Mouse (Mus musculus) hindbrain, embryonic 16.5 days (tissue): ENCODE results near the gene Trim72. TPM values are rescaled to one million over a fixed set of nuclear protein-coding genes. Genes with fewer than 3 reads are reported as not detected.

Source experiments
- ATAC-seq: fragments of 200-750 bp; cut with Nextera tagmentation; 2 replicates; pipeline ENCODE4 v1.8.0; 2017; ENCODE audit warnings: moderate TSS enrichment, moderate library complexity
- H3K27ac ChIP-seq: fragments of 300-500 bp; sonication (generic); 2 replicates; pipeline ENCODE4 v1.5.1; 2014; ENCODE audit warnings: low read depth, mild to moderate bottlenecking, control low read depth, low read length, moderate library complexity
- H3K27me3 ChIP-seq: fragments of 300-500 bp; sonication (generic); replicated peaks from 2 replicates; pipeline ENCODE4 v1.6.1; 2014; ENCODE audit warnings: low read length; ENCODE audit not compliant: control insufficient read depth, insufficient read depth
- H3K36me3 ChIP-seq: fragments of 300-500 bp; sonication (generic); 2 replicates; pipeline ENCODE4 v1.6.1; 2014; ENCODE audit warnings: mild to moderate bottlenecking, low read length, moderate library complexity, mixed read lengths; ENCODE audit not compliant: control insufficient read depth, insufficient read depth
- H3K4me1 ChIP-seq: fragments of 300-500 bp; sonication (generic); 2 replicates; pipeline ENCODE4 v1.6.1; 2014; ENCODE audit warnings: low read depth, low read length; ENCODE audit not compliant: control insufficient read depth, insufficient read depth
- H3K4me2 ChIP-seq: fragments of 300-500 bp; sonication (generic); 2 replicates; pipeline ENCODE4 v1.6.1; 2014; ENCODE audit warnings: mild to moderate bottlenecking, low read length, control low read depth, moderate library complexity
- H3K4me3 ChIP-seq: fragments of 300-500 bp; sonication (generic); 2 replicates; pipeline ENCODE4 v1.5.1; 2014; ENCODE audit warnings: mild to moderate bottlenecking, low read length, control low read depth, moderate library complexity
- H3K9ac ChIP-seq: fragments of 300-500 bp; sonication (generic); 2 replicates; pipeline ENCODE4 v1.6.1; 2014; ENCODE audit warnings: low read depth, mild to moderate bottlenecking, control low read depth, low read length, moderate library complexity
- H3K9me3 ChIP-seq: fragments of 300-500 bp; sonication (generic); 2 replicates; pipeline ENCODE4 v1.6.1; 2014; ENCODE audit warnings: mild to moderate bottlenecking, low read length, moderate library complexity; ENCODE audit not compliant: control insufficient read depth
- WGBS: fragments of 180-500 bp; shearing (Covaris S2); extraction: QIAGEN DNeasy Blood & Tissue Kit; methylation state at CpG from one replicate; pipeline ENCODE4 v1.1.7; 2014; 5-methylcytosine and 5-hydroxymethylcytosine counted together
- polyA plus RNA-seq: library from polyadenylated mRNA; unstranded; fragments of >200 nt; fragmentation: Nextera tagmentation; extraction: Ambion mirVana; gene quantifications from 2 replicates; pipeline ENCODE4 v1.2.1, GENCODE M21; 2015

The Trim72 gene
- polyA plus RNA-seq, 1 experiment from 2014 or later: not detected

DNA sequence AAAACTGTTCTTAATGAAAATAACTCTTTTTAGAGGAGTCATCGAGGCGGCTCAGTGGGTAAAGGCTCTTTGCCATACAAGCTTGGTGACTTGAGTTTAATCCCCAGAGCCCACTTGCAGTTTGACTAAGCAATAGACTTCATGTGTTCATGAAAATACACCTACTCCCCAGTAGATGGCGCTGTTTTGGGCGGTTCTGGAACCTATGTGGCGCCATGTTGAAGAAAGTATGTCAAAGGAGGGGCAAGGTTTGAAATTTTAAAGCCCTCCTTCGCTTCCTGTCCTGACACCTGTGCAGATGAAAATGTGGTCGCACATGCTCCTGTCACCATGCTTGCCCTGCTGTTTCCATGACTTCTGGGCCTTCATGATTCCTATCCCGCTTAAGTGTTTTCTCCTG, 19.2 kb downstream of the Trim72 start:
- H3K4me1 ChIP-seq: no peaks in the 10 kb centered on the region
- WGBS: 62% methylated on average over 8 of the region's 8 CpGs
- no peaks in the 10 kb centered on the region for H3K27me3 ChIP-seq
- H3K4me3 ChIP-seq: no peak overlapping the region
- no peak overlapping the region for H3K9ac ChIP-seq
- H3K27ac ChIP-seq: no peak overlapping the region
- H3K9me3 ChIP-seq: no peaks in the 10 kb centered on the region
- no peaks in the 10 kb centered on the region for H3K36me3 ChIP-seq
- ATAC-seq: no peak
- H3K4me2 ChIP-seq: no peak overlapping the region

DNA sequence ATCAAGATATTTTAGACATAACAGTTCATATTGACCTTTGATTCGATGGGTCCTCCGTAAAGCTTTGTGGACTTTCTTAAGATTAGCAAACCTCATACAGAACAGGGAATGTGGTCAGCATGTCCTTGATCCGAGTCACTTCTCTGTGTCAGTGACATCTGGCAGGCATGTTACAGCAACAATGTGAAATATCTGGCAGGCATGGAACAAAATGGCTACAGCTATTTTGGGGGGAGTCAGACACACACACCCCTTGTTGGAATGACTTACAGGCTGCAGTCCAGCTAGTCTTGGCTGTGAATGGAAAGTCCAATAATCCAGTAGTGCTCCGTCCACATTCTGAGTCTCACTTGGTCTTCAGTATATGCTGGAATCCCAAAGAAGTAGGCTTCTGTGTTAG, 19.8 kb downstream of the Trim72 start:
- no peaks in the 10 kb centered on the region for H3K4me1 ChIP-seq
- no peak overlapping the region for H3K4me2 ChIP-seq
- no peak overlapping the region for H3K27ac ChIP-seq
- H3K36me3 ChIP-seq: no peaks in the 10 kb centered on the region
- no peak overlapping the region for H3K4me3 ChIP-seq
- H3K9ac ChIP-seq: no peak overlapping the region
- 95% methylated on average over 4 of the region's 4 CpGs for WGBS
- H3K27me3 ChIP-seq: no peaks in the 10 kb centered on the region
- no peak for ATAC-seq
- H3K9me3 ChIP-seq: no peaks in the 10 kb centered on the region

DNA sequence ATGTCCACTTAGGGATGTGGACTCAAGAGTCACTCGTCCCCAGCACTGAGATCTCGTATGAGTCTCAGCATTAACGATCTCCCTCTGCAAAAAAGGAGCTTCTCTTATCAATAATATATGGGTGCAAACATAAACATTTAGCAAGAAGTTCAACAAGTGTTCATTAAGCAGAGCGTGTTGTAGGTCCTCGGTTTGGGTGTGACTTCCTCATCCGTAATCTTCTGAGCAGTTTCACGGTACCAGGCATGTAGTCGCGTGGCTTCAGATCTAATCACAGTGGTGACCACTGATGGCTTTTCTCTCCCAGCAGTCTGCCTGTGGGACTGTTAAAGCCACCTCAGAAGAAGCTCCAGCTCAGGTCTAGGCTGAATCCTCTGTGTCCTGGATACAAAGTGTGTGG, 20.6 kb downstream of the Trim72 start:
- WGBS: 98% methylated on average over 9 of the region's 9 CpGs
- H3K9ac ChIP-seq: no peak overlapping the region
- ATAC-seq: no peak

DNA sequence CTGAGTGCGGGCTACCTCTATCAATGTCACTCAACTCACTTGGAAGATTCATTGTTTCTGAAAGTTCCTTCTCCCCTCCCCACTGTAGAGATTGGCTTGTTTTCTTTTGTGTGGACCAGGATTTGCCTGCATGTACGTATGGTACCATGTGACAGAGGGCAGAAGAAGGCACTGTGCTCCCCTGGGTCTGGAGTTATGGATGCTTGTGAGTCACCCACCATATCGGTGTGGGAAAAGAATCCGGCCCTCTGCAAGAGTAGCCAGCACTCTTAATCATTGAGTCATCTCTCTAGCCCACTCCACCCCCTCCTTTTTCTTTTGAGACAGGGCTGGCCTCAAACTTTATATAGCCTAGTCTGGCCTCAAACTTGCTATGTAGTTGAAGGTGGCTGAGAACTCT, 21.2 kb downstream of the Trim72 start:
- no peaks in the 10 kb centered on the region for H3K36me3 ChIP-seq
- no peaks in the 10 kb centered on the region for H3K9me3 ChIP-seq
- H3K4me3 ChIP-seq: no peak overlapping the region
- H3K27me3 ChIP-seq: no peaks in the 10 kb centered on the region
- no peak overlapping the region for H3K4me2 ChIP-seq
- ATAC-seq: no peak
- H3K27ac ChIP-seq: no peak overlapping the region
- H3K4me1 ChIP-seq: no peaks in the 10 kb centered on the region
- WGBS: 87% methylated on average over 4 of the region's 4 CpGs
- no peak overlapping the region for H3K9ac ChIP-seq

More for the DNA sequence above, 20.6 kb downstream of the Trim72 start:
- Histone ChIP-seq H3K27me3 (no peaks in the 10 kb centered on the region), H3K4me3 (no peak overlapping the region), H3K9me3 (no peaks in the 10 kb centered on the region), H3K36me3 (no peaks in the 10 kb centered on the region), H3K4me1 (no peaks in the 10 kb centered on the region), H3K27ac (no peak overlapping the region), H3K4me2 (no peak overlapping the region)

DNA sequence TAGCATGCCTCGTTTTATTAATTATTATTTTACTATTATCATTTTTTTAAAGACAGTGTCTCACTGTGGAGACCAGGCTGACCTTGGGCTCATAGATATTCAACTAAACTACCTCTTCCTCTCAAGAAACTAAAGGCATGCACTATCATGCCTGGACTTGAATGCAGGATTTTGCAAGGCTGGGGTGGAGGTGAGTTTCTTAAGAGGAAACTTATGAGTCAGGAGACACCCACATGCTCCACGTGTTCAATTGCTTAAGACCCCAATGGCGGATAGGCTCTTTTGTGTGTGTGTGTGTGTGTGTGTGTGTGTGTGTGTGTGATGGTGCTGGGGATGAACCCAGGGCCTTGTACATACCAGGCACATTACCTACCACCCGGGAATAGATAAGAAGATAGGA, 21.6 kb downstream of the Trim72 start:
- H3K9me3 ChIP-seq: no peaks in the 10 kb centered on the region
- no peak overlapping the region for H3K4me3 ChIP-seq
- H3K4me1 ChIP-seq: no peaks in the 10 kb centered on the region
- no peak overlapping the region for H3K9ac ChIP-seq
- H3K36me3 ChIP-seq: no peaks in the 10 kb centered on the region
- 85% methylated on average over 4 of the region's 4 CpGs for WGBS
- no peak overlapping the region for H3K4me2 ChIP-seq
- no peak overlapping the region for H3K27ac ChIP-seq
- H3K27me3 ChIP-seq: no peaks in the 10 kb centered on the region
- ATAC-seq: no peak

DNA sequence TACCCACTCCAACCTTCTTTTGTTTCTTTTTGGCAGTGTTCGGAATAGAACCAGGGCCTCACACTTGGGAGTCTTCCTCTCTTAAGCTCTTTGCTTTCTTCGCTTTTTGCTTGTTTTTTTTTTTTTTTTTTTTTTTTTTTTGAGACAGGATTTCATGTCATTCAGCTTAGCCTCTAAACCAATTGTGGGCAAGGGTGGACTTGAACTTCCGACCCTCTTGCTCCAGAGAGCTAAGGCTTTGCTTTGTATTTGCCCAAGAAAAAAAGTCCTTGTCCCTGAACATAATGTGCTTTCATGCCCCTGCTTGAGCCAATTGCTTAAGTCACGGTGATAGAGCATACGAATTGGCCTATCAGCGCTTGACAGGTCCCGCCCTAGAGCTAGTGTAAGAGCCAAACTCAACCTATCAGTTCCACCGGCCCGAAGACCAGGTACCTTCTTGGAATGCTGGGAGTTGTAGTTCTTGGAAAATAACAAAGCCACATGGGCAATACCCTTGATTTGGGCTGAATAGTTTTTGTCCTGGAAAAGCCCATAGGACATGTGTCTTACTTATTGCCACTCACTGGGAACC, 27.7 kb downstream of the Trim72 start:
- 45% methylated on average over 9 of the region's 9 CpGs for WGBS

DNA sequence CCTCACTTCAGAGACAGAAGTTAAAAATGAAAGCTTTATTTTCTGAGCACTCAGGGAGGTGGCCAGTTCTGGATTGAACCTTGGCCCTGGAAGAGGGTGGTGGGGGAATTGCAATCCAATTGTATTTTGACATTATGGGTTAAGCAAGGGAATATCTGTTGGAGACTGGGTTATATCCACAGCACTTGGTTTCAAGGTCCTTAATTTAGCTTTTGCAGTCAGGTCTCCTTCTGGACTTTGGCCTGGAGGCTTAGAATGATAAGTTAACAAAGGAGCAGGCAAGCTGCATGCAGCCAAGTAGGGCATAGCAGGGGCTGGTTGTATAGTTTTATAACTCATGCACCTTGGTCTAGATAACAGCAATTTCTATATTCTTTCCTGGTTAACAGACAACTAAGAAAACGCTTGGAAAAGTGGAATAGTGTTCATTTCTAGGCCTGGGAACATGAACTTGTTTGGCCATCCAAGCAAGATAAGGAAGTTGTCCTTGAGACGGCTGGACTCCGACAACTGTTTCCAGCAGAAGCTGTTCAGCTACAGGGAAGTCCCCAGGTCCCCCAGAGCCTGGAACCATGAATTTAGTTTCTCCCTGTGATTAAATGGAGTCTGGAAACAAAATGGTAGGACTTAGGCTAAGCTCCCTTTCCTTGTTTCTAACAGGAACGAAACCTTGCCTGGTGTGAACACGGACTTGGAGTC, 28.7 kb downstream of the Trim72 start:
- H3K4me3 ChIP-seq: no peak overlapping the region
- no peaks in the 10 kb centered on the region for H3K4me1 ChIP-seq
- WGBS: 88% methylated on average over 5 of the region's 5 CpGs
- no peak for ATAC-seq
- no peaks in the 10 kb centered on the region for H3K27me3 ChIP-seq
- H3K27ac ChIP-seq: no peak overlapping the region
- H3K36me3 ChIP-seq: no peaks in the 10 kb centered on the region
- no peaks in the 10 kb centered on the region for H3K9me3 ChIP-seq
- no peak overlapping the region for H3K9ac ChIP-seq
- no peak overlapping the region for H3K4me2 ChIP-seq

More for the DNA sequence above, 27.7 kb downstream of the Trim72 start:
- Histone ChIP-seq H3K27ac (no peak overlapping the region), H3K9ac (no peak overlapping the region), H3K4me1 (no peaks in the 10 kb centered on the region), H3K27me3 (no peaks in the 10 kb centered on the region), H3K4me2 (no peak overlapping the region), H3K36me3 (no peaks in the 10 kb centered on the region), H3K9me3 (no peaks in the 10 kb centered on the region), H3K4me3 (no peak overlapping the region)
- ATAC-seq: peak; percentile 65

DNA sequence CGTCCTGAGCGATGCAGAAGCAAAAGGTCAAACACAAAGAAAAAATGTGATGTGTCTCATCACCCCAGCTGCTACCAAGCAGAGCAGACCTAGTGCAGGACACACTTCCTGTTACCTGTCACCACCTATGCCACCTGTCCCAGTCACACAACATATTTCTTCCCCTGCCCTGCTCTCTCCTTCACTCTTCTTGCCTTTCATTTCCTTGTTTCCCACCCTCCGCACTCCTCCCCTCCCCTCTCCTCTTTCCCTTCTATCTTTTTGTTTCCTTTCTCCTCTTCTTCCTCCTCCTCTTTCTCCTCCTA, 29.2 kb downstream of the Trim72 start:
- H3K9ac ChIP-seq: no peak overlapping the region
- no peak overlapping the region for H3K27ac ChIP-seq
- WGBS: 94% methylated on average over 3 of the region's 3 CpGs
- no peak for ATAC-seq
- no peak overlapping the region for H3K4me2 ChIP-seq
- H3K4me3 ChIP-seq: no peak overlapping the region
- no peaks in the 10 kb centered on the region for H3K9me3 ChIP-seq
- no peaks in the 10 kb centered on the region for H3K36me3 ChIP-seq
- H3K4me1 ChIP-seq: no peaks in the 10 kb centered on the region
- H3K27me3 ChIP-seq: no peaks in the 10 kb centered on the region

DNA sequence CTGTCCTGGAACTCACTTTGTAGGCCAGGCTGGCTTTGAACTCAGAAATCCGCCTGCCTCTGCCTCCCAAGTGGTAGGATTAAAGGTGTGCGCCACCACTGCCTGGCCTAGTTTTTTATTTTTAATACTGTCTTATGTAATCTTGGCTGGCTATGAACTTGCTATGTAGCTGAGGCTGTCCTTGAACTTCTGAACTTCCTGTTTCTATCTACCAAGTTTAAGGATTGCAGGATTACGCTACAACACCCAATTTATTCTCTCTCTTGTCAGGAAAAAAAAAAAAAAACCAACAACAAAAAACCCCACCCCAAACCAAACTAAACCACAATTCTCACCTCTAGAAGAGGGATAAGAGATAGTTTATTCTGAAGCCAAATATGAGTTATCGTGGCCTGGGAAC, 29.9 kb downstream of the Trim72 start:
- no peak overlapping the region for H3K9ac ChIP-seq
- no peaks in the 10 kb centered on the region for H3K36me3 ChIP-seq
- H3K27me3 ChIP-seq: no peaks in the 10 kb centered on the region
- H3K4me2 ChIP-seq: no peak overlapping the region
- no peak overlapping the region for H3K27ac ChIP-seq
- ATAC-seq: no peak
- no peak overlapping the region for H3K4me3 ChIP-seq
- 97% methylated on average over 4 of the region's 4 CpGs for WGBS
- H3K4me1 ChIP-seq: no peaks in the 10 kb centered on the region
- H3K9me3 ChIP-seq: no peaks in the 10 kb centered on the region
